Mouse (Mus musculus) embryonic facial prominence, embryonic 13.5 days (tissue): ENCODE data around the gene Ccdc81. TPM values are rescaled to one million over a fixed set of nuclear protein-coding genes. Genes with fewer than 3 reads are reported as not detected.

ENCODE experiments used
- ATAC-seq: fragments of 200-750 bp; cut with Nextera tagmentation; 2 replicates; pipeline ENCODE4 v1.8.0; 2017; ENCODE audit warnings: low read depth; ENCODE audit not compliant: insufficient number of reproducible peaks, insufficient read depth, low FRiP score, low TSS enrichment
- H3K27ac ChIP-seq: fragments of 300-500 bp; sonication (generic); 2 replicates; pipeline ENCODE4 v1.5.1; 2015; ENCODE audit warnings: moderate library complexity, mild to moderate bottlenecking, inconsistent platforms
- H3K27me3 ChIP-seq: fragments of 300-500 bp; sonication (generic); 2 replicates; pipeline ENCODE4 v1.6.1; 2015; ENCODE audit warnings: mild to moderate bottlenecking, inconsistent platforms
- H3K36me3 ChIP-seq: fragments of 300-500 bp; sonication (generic); 2 replicates; pipeline ENCODE4 v1.6.1; 2015; ENCODE audit warnings: mild to moderate bottlenecking, inconsistent platforms
- H3K4me1 ChIP-seq: fragments of 300-500 bp; sonication (generic); 2 replicates; pipeline ENCODE4 v1.6.1; 2015; ENCODE audit warnings: inconsistent platforms
- H3K4me2 ChIP-seq: fragments of 300-500 bp; sonication (generic); 2 replicates; pipeline ENCODE4 v1.6.1; 2015; ENCODE audit warnings: moderate library complexity, mild to moderate bottlenecking, inconsistent platforms
- H3K4me3 ChIP-seq: fragments of 300-500 bp; sonication (generic); 2 replicates; pipeline ENCODE4 v1.5.1; 2015; ENCODE audit warnings: mild to moderate bottlenecking, inconsistent platforms
- H3K9ac ChIP-seq: fragments of 300-500 bp; sonication (generic); 2 replicates; pipeline ENCODE4 v1.6.1; 2015; ENCODE audit warnings: mild to moderate bottlenecking, inconsistent platforms
- H3K9me3 ChIP-seq: fragments of 300-500 bp; sonication (generic); 2 replicates; pipeline ENCODE4 v1.6.1; 2016; ENCODE audit warnings: inconsistent platforms
- WGBS: fragments of 180-500 bp; shearing (Covaris S2); methylation state at CpG from one replicate; pipeline ENCODE4 v1.1.7; 2015; ENCODE audit warnings: mixed read lengths; 5-methylcytosine and 5-hydroxymethylcytosine counted together
- polyA plus RNA-seq: library from polyadenylated mRNA; unstranded; fragments of >200 nt; fragmentation: Nextera tagmentation; extraction: Ambion mirVana; gene quantifications from 2 replicates; pipeline ENCODE4 v1.2.1, GENCODE M21; 2015

Gene Ccdc81
- polyA plus RNA-seq, 1 experiment from 2014 or later, result 0.31 TPM

DNA sequence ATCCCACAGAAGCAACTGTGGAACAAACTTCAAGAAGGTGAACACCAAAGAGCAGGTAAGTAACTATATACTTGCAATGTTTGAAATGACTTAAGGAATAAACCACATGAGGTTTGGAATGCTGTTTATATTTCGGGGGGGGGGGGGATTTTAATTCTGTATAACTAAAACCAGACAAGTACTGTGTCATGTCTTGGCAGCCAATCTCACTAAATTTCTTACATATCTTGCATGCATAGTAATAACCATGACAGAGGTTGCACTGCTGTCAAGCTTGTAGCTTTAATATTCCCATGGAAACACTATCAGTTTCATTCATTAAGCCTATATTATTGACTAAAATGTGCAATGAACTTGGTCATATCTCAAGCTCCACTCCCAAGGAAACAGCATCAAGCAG is 48.2 kb downstream of the Ccdc81 start:
- H3K4me2 ChIP-seq, result no peak overlapping the region
- no peaks in the 10 kb centered on the region for H3K9me3 ChIP-seq
- no peaks in the 10 kb centered on the region for H3K36me3 ChIP-seq
- 50% methylated on average over 1 of the region's 1 CpGs for WGBS
- no peak overlapping the region for H3K4me3 ChIP-seq
- H3K4me1 ChIP-seq, result peaks cover 17% of the 10 kb centered on the region
- no peak overlapping the region for H3K27ac ChIP-seq
- H3K9ac ChIP-seq, result no peak overlapping the region
- ATAC-seq, result no peak
- no peaks in the 10 kb centered on the region for H3K27me3 ChIP-seq

DNA sequence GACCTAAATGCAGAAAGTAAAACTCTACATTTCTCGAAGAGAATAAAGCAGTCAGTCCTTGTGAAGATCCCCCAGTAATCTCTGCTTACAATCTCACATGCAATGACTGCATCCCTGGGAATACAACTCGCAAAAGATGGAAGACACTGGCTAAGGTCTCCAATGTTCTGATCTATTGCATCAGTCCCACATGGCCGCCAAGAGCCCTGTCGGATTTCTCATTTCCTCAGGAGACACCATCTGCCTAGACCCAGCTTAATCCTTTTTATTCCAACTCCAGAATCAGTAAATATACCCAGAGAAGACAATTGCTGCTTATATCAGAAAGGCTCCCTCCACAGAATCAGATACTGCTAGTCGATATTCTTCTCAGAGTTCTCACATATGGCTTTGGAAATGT is 50.3 kb downstream of the Ccdc81 start:
- Histone ChIP-seq H3K4me3 (no peak overlapping the region), H3K4me2 (no peak overlapping the region), H3K4me1 (peaks cover 17% of the 10 kb centered on the region), H3K9me3 (no peaks in the 10 kb centered on the region), H3K36me3 (no peaks in the 10 kb centered on the region), H3K9ac (no peak overlapping the region), H3K27ac (no peak overlapping the region), H3K27me3 (no peaks in the 10 kb centered on the region)
- no peak for ATAC-seq
- WGBS, result 82% methylated on average over 5 of the region's 5 CpGs

DNA sequence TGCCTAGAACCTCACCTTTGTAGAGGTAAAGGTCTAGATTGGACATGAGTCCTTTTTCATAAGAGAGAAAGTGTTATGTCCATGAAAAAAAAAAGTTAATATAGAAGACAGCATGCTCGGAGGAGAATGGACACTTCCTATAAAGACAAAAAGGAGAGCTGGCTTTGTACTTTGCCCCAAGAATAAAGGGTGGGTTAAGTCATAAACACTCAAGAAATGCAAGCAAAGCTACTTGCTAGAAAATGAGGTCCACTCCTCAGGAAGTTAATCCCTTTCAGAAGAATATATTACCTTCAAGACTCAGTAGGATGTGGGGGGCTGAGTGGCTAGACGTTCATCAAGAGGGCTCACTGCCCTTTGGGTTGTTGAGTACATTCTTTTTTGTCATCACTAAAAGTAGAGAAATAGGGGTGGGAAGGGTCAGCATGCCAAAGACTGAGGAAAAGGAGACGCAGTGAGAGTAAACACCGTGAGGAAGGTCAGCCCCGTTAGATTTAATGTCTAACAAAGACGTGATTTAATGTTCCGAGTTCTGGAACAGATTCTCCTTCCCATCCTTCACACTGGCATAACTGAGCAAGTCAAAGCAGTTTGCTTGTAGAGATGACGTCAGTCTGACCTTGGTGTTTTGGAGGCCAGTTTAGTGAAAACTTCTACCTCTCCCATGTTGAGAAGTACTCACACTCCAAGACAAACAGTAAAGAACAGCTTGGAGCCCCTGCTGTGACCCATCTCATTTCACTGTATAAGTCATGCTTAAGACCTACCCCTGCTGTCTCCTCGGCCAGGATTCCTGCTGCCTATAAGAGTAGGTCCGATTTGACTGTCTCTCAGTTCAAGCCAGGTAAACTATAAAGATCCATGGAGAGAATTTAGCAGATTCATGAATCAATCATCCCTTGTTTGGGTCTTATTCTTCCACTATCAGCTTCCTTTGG is 51.0 kb downstream of the Ccdc81 start:
- Histone ChIP-seq H3K36me3 (no peaks in the 10 kb centered on the region), H3K4me2 (no peak overlapping the region), H3K4me1 (peaks cover 17% of the 10 kb centered on the region), H3K27me3 (no peaks in the 10 kb centered on the region), H3K4me3 (no peak overlapping the region), H3K27ac (no peak overlapping the region), H3K9me3 (no peaks in the 10 kb centered on the region), H3K9ac (no peak overlapping the region)
- ATAC-seq, result no peak
- WGBS, result 81% methylated on average over 10 of the region's 10 CpGs

DNA sequence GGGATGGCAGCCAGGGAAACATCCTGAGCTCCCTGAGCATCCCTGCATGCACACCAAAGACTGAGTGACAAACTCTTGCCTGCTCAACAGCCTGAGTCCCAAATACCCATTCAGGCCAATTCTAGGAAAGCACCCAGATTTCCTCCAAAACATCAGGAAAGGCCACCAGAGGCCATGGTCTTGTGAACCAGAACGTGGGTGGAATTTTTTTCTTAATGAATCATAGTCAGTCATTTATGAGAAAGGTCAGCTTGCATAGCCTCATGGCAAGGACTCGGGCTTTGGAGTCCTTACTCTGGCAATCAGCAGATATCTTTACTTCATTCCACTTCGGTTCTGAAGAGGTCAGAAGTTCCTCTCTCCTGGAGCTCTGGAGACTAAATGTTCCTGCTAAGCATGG is 52.9 kb downstream of the Ccdc81 start:
- 83% methylated on average over 3 of the region's 3 CpGs for WGBS
- ATAC-seq, result no peak
- Histone ChIP-seq H3K4me1 (peaks cover 10% of the 10 kb centered on the region; the same call in 1 of the 2 replicates), H3K27me3 (no peaks in the 10 kb centered on the region), H3K36me3 (no peaks in the 10 kb centered on the region), H3K9me3 (no peaks in the 10 kb centered on the region), H3K4me3 (no peak overlapping the region), H3K27ac (no peak overlapping the region), H3K9ac (no peak overlapping the region), H3K4me2 (no peak overlapping the region)

DNA sequence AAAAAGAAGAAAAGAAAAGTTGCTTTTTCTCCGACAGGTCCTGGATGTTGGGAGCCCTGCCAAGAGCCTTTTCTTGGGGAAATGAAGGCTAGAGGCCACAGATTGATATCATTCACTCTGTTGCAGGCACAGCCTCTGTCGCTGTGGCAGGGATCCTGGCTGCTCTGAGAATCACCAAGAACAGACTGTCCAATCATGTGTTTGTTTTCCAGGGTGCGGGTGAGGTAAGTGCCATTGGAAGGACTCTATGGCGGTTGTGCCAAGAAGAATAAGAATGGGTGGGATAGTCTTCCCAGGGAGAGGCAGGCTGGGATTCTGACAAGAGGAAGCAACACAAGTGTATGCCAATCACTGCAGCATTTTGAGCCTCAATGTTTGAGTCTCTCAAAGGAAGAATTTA is 57.8 kb downstream of the Ccdc81 start:
- Histone ChIP-seq H3K4me1 (peaks cover 9% of the 10 kb centered on the region; the same call in 1 of the 2 replicates), H3K4me3 (no peak overlapping the region), H3K4me2 (no peak overlapping the region), H3K27ac (no peak overlapping the region), H3K9ac (no peak overlapping the region), H3K36me3 (no peaks in the 10 kb centered on the region), H3K27me3 (no peaks in the 10 kb centered on the region), H3K9me3 (no peaks in the 10 kb centered on the region)
- no peak for ATAC-seq
- WGBS, result 69% methylated on average over 4 of the region's 4 CpGs

DNA sequence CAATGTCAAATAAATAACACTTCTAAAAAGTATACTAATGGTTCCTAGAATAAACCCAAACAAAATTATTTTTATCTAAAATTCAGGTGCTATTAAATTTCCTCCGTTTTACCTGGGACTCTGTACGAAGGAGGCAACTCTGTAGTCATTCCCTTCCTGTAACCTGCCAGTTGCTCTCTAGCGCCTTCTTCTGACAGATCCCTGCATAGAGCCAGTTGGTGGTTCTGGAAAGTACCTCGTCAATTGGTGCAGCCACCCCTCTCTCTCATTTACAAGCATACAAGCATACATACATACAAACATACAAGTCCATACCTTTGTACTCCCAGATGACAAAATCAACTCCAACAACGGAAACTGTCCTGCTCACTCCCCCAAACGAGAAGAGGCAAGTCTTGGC is 59.9 kb downstream of the Ccdc81 start:
- Histone ChIP-seq H3K9ac (no peak overlapping the region), H3K27me3 (no peaks in the 10 kb centered on the region), H3K27ac (no peak overlapping the region), H3K9me3 (no peaks in the 10 kb centered on the region), H3K36me3 (no peaks in the 10 kb centered on the region), H3K4me1 (peaks cover 15% of the 10 kb centered on the region), H3K4me2 (no peak overlapping the region), H3K4me3 (no peak overlapping the region)
- WGBS, result 29% methylated on average over 6 of the region's 6 CpGs
- no peak for ATAC-seq

DNA sequence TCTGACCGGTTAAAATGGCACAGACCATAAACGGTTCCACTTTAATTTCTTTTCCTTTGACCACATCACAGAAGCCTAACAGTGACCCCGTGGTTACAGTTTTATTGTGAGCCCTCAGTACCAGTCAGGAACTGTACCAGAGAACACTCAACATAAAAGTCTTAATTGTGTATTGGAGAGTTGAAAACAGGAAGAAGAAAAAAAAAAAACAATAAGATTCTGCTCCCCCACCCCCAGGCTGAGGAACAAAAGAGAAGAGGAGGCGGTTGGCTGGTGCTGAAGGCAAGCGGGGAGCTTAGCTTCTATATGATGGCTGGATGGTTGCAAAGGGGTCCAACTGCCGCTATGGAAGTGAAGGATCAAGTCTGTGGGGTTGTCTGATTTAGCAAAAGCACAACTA is 60.3 kb downstream of the Ccdc81 start:
- no peak overlapping the region for H3K4me3 ChIP-seq

DNA sequence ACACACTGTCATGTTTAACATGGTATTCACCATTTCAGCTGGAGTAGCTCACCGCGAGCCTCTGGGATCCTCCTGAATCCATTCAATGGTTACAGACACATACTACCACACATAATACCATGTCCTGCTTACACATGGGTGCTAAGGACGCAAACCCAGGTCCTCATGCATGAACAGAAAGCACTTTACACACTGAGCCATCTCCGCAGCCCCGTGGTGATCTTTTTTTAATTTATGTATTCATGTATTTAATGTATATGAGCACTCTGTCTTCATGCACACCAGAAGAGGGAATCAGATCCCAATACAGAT is 61.1 kb downstream of the Ccdc81 start:
- 85% methylated on average over 5 of the region's 5 CpGs for WGBS
- Histone ChIP-seq H3K4me2 (no peak overlapping the region), H3K27ac (no peak overlapping the region), H3K4me3 (no peak overlapping the region), H3K9me3 (no peaks in the 10 kb centered on the region), H3K9ac (no peak overlapping the region), H3K27me3 (no peaks in the 10 kb centered on the region), H3K4me1 (peaks cover 15% of the 10 kb centered on the region), H3K36me3 (no peaks in the 10 kb centered on the region)
- no peak for ATAC-seq

More for the DNA sequence above, 60.3 kb downstream of the Ccdc81 start:
- H3K9me3 ChIP-seq, result no peaks in the 10 kb centered on the region
- H3K36me3 ChIP-seq, result no peaks in the 10 kb centered on the region
- peaks cover 15% of the 10 kb centered on the region for H3K4me1 ChIP-seq
- no peak overlapping the region for H3K27ac ChIP-seq
- H3K4me2 ChIP-seq, result no peak overlapping the region
- H3K27me3 ChIP-seq, result no peaks in the 10 kb centered on the region
- ATAC-seq, result no peak
- WGBS, result 55% methylated on average over 6 of the region's 6 CpGs
- no peak overlapping the region for H3K9ac ChIP-seq

DNA sequence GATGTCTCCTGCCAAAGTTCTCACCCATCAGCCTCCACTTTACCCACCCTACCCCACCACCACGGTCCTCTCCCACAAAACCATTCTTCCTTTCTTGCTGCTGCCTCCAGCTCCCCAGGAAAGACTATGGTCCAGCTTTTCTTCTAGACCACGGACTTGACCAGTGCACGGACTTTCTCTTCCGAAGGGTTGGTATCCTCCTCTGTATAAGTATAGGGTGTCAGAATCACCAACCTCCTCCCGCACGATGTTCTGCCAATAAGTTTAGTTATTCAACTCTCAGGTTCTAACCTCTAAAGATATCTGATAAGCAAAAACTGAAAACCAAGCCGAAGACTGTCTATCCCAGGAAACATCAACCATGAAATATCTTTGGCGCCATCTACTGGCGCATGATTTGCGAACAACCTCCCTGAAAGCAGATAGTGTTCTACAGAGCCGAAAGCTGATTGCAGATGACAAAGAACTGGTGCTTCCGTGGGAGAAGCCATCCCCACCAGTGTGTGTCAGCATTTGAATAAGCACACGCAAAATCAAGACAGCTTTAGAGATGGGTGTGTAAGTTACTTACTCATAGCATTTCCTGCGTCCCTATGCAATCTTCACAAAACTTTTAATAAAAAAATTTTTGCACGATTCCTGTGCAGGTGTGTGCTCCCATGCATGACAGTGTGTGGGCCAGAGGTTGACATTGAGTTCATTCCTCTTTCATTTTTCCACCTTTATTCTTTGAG is 61.6 kb downstream of the Ccdc81 start:
- no peaks in the 10 kb centered on the region for H3K27me3 ChIP-seq
- H3K9ac ChIP-seq, result no peak overlapping the region
- ATAC-seq, result 0 out of 2 replicates have a peak, but pooled peaks have one; percentile 60
- H3K4me2 ChIP-seq, result 0 out of 2 replicates have a peak overlapping the region, but pooled peaks have one; percentile 3
- H3K4me1 ChIP-seq, result peaks cover 15% of the 10 kb centered on the region
- WGBS, result 31% methylated on average over 15 of the region's 15 CpGs
- H3K4me3 ChIP-seq, result no peak overlapping the region
- H3K36me3 ChIP-seq, result no peaks in the 10 kb centered on the region
- H3K27ac ChIP-seq, result no peak overlapping the region
- H3K9me3 ChIP-seq, result no peaks in the 10 kb centered on the region

DNA sequence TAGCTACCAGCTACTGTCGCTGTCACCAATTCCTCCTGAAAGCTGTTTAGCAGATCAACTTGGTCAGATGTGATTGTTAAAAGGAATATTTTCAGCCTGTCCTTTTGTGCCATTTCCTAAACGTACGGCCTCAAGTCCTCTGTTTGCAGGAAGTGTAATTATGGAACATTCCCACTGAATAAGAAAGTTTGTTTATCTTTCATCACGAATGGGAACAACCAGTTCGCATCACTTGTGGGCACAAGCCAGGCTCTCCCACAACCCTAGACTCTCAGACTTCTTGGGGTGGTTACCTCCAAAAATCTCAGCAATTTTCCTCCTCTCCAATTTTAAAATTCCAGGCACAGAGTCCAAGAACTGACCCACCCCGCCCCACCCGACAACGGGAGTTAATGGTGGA is 63.7 kb downstream of the Ccdc81 start:
- Histone ChIP-seq H3K36me3 (no peaks in the 10 kb centered on the region), H3K9ac (no peak overlapping the region), H3K9me3 (no peaks in the 10 kb centered on the region), H3K27ac (no peak overlapping the region), H3K4me3 (no peak overlapping the region), H3K27me3 (no peaks in the 10 kb centered on the region), H3K4me2 (no peak overlapping the region), H3K4me1 (peaks cover 6% of the 10 kb centered on the region; the same call in 1 of the 2 replicates)
- ATAC-seq, result no peak
- 73% methylated on average over 8 of the region's 8 CpGs for WGBS

DNA sequence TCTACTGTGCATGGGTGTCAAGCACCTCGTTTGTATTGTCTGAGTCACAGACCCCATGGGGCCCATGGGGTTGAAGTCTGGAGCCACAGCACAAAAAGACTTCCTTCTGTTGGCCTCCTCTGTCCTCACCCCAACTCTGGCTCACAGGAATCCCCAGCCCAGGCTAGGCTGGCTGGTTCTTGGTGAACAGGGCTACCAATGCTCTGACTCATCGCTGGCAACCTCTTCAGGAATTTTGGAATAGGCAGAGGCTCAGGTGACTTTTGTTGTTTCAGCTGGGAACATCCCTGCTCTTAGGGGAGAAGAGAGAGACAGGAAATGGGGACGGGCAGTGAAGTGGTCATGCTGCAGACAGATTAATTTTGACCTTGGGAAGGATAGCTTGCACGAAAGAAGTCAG is 65.6 kb downstream of the Ccdc81 start:
- Histone ChIP-seq H3K27me3 (no peaks in the 10 kb centered on the region), H3K27ac (no peak overlapping the region), H3K9me3 (no peaks in the 10 kb centered on the region), H3K9ac (no peak overlapping the region), H3K36me3 (no peaks in the 10 kb centered on the region), H3K4me3 (no peak overlapping the region), H3K4me1 (peaks cover 6% of the 10 kb centered on the region; the same call in 1 of the 2 replicates), H3K4me2 (no peak overlapping the region)
- ATAC-seq, result no peak
- 48% methylated on average over 4 of the region's 4 CpGs for WGBS

DNA sequence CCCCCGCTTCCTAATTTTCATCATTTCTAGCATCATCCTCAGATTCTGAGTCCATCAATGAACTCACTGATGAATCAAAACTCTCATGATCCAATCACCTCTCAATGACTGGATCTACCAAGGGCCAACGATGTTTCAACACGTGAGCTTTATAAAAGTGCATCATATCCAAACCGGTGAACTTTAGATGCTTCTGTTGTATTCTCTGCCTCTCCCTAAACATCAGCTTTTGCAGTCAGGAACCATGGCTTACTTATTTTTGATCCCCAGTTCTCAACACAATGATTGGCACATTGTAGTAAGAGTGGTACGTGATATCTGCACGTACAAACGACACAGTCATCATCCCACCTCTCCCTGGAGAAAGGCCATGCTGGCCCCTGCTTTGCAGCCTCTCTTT is 66.8 kb downstream of the Ccdc81 start:
- WGBS, result 93% methylated on average over 7 of the region's 7 CpGs
- no peak for ATAC-seq
- Histone ChIP-seq H3K9me3 (no peaks in the 10 kb centered on the region), H3K9ac (no peak overlapping the region), H3K27me3 (no peaks in the 10 kb centered on the region), H3K4me1 (peaks cover 6% of the 10 kb centered on the region; the same call in 1 of the 2 replicates), H3K4me3 (no peak overlapping the region), H3K36me3 (no peaks in the 10 kb centered on the region), H3K4me2 (no peak overlapping the region), H3K27ac (no peak overlapping the region)
